Mouse (Mus musculus): ENCODE measurements around the gene Mogs.
"Not testable (repeated sequence)": the region's sequence is repeated elsewhere in the genome, so short reads cannot be mapped to it uniquely, and the experiment has no call there.

Gene Mogs

DNA sequence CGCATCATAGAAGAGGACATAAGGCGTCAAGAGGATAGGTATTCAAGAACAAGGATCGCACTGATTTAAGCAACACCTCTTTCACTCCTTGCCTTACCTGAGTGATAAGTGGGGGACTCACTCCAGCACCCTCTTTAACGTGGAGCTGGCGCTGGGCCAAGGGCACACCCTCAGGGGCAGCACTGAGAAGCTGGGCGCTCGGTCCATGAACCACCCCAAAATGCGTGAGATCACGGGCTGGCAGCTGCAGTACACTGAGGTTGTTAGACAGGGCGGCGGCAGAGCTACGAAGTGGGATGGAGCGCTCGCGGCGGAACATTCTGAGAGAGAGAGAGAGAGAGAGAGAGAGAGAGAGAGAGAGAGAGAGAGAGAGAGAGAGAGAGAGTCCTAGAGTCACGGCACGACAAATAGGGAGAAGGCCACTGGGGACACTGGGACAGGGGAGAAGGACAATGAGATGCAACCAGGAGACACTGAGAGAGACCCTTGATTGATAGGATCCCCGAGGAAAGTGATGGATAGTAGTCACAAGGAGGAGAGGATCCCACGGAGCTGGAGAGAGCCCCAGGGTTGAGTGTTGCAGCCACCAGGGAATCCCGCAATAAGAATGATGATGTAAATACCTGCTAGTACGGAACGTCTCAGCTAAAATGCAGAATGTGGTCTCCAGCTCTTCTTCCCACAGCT, 40.4 kb downstream of the Mogs start:
- peak; percentile 15 for DNase-seq

DNA sequence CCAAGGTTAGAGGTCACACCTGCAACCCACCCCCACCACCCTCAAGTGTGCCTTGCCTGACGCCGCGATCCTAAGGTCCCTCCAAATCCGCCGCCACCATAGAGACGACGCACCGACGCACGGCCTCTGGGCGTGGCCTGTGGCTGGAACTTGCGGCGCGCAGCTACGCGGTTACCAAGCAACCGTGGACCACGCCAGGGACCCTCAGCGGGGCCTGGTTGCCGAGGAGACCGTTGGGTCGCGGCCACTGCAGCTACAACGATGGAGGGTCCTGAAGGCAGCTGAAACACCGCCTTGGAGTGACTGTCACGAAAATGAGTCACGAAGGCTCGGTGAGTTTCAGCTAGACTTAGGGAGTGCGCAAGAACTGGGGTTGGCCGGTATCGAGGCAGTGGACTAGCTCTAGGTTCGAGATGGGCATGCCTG, 41.0 kb downstream of the Mogs start, which contains the start of the genes Wdr54 and 1700003E16Rik:
Wdr54 (minus strand) TSS at position 139 of the 426 bp plus-strand sequence.
1700003E16Rik (plus strand) TSS at position 146 of the 426 bp plus-strand sequence.
- DNase-seq, result peak; percentile 68

DNA sequence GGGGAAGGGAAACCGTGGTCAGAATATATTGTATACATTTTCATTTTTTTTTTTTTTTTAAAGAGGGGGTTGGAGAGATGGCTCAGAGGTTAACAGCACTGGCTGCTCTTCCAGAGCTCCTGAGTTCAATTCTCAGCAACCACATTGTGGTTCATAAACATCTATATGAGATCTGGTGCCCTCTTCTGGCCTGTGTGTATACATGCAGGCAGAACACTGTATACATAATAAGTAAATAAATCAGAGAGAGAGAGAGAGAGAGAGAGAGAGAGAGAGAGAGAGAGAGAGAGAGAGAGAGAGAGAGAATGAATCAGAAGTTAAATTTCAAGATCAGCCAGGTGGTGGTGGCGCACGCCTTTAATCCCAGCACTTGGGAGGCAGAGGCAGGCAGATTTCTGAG, 44.2 kb downstream of the Mogs start:
- DNase-seq, result not testable (repeated sequence)

DNA sequence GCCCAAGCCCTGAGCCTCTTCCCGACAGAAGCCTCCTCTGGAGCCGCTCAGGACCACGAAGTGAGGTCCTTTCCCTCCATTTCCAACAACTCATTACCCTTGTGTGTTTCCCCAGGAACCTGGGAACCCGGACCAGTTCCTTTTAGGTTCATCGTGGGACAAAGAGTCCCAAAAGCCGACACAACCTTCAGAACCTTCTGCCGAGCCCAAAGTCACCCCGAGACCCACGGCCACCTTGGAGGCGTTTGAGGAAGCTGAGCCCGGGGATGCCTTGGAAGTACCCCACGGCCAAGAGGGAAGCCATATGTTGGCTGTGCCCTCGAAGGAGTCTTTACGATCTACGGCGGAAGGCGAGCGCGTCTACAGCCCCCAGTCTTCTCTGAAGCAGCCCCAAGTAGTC, 46.1 kb downstream of the Mogs start:
- no peak for DNase-seq

DNA sequence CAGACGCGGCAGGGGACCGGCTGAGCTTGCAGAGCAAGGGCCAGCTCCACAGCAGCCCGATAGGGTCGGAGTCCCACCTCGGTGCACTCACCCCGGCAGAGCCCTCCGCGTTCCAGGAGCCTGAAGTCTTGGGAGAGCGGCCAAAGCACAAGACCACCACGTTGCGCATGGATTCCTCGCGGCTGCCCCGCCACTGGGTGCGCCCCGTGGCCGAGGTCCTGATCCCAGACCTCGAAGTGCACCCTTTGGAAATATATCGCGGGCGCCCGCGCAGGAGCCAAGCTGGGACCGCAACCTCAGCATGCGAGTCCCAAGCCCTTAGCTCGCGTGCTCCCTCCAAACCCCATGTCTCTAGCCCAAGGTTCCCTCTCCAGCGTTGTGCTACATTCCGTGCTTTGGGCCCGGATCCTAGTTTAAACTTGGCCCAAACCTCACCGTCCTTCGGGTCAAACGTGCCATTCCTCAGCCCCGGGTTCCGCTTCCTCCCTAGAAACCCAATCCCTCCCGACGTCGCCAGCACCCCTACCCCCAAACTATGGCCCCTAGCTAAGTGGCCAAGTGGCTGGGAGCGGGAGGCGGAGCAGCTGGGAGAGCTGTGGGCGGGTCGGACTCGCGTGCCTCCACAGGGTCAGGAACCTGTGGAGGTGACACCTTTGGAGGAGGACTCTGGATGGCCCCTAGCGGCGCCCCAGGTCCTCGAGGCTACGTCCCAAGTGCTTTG, 46.8 kb downstream of the Mogs start:
- DNase-seq, result peak; percentile 82

DNA sequence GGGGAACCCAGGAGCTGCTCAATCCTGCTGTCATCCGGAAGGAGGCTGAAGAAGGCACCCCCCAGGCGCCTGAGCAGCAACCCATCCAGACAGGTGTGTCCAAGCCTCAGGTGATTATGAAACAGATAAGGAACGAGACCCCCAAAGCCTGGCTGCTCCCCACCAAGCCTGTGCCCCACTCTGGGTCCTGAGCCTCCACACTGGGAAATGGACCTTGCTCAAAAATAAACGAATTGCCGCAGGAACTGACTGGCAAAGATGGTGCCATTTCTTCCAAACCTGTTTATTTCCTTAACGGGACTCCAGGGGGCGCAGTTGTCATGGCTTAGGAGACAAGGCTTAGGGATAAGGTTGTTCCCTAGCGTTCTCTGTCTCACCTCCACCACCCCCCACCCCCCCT, 47.4 kb downstream of the Mogs start:
- DNase-seq, result peak; percentile 84

DNA sequence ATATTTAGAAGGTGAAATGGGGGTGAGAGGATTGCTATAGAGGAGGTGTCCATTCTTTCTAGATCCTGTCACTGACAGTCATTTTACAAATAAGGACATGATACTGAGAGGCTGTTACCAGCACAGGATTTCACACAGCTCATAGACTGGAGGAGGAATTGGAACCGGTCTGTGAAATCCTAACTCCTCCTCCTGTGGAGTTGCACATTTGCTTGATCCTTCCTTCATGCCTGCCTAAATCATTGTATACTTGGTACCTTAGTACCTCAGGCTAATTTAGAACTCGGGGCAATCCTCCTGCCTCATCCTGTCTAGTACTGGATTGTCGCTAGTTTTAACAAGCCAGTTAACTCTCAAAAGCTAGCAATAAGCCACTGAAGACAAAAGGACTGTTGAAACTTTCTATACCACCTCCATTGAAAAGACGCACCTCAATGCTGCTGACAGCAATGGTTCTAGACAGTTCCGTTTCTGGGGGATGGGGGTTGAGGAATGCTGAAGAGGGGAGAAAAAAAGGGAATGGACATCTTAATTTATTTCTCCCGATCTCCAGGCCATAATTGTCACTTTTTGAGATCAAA, 49.8 kb downstream of the Mogs start:
- no peak for DNase-seq

DNA sequence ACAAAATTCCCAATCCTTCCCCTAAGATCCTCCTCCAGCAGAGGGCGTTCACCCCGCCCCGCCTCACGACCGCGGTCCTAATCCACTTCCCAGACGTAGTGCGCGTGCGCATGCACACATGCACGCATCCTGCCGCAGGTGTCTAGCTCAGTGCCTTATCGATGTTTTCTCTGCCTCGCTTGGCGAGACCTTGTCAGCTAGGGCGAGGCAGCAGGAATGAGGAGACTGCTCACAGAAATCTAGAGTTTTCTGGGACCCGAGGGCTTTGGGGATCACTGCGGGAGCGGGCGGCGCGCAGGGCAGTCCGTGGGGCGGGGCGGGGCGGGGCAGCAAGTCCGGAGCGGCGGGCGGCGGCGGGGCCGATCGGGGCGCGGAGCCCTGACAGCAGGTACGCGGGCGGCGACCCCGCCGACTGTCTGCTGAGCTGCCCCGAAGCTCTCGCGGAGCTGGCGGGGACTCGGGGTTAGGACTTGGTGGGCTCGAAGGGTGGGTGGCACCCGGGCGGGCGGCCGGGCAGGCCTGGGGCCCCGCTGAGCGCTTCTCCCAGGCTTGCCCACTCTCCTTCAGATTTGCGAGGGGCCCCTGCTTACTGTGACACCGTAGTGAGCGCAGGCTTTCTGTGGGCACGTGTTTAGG, 50.4 kb downstream of the Mogs start, which contains the start of gene Dctn1:
Dctn1 (plus strand) TSS at position 314 of the 636 bp plus-strand sequence.
- peak; percentile 96 for DNase-seq

DNA sequence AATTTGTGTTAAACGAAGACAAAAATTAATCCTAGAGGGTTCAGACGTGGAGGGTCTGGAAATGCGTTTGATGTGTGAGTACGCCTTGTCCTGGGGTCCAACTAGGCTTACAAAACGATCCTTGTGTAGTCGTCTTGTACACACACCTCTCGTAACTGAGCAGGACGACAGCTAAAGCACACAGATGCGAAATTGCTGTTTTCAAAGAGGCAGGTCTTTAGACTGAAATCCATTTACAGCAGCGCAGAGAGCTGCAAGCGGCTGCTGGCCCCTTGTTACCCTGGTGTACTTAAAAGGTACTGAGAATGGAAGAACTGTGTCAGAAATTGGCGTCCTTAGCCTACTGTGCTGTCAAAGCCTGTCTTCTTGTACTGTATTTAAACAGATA, 50.9 kb downstream of the Mogs start:
- DNase-seq, result no peak

Data from kidney, adult 18-20 months (tissue).